In the genomic region with DNA sequence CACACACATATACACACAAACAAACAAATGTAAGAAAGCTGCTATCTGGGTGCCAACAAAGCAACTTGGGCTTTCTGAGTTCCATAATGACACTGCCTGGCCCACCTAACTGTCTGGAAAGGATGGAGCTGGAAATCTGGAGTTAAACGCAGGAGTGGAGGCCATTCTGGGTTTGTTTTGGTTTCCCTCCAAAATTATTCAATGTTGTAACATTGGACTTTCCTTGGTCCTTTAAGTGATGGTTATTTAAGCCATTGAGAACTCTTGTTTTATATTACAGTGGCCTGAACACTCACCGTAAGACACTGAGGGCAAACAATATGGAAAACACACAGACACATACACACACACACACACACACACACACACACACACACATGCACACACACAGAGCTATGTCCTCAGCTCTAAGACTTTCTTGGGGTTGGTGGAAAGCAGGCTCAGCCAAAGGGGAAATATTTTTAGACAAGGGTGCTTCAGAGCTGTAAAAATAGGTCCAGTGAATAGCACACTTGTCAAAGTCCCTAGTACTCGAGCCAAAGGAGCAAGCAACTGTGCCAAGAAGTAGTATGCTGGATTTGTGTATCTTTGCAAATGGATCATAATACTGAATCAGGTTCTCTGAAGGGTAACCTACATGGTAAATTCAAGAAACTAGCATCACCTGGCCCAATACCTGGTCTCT, we compare ENCODE assay signal across 12 mouse cellular contexts. TPM values are rescaled to one million over a fixed set of nuclear protein-coding genes. Genes with fewer than 3 reads are reported as not detected.
DNase-seq lines count a peak whose midpoint lies in the region; ATAC-seq and TF ChIP-seq lines count a peak whose summit lies in the region.
"Had no signal": no experiment of that assay in that cellular context is flagged by ENCODE, and none has a peak within 500 bp of the region (broad histone marks: within the 10 kb centered on the region; RNA-seq: fewer than 3 reads in every experiment).

No protein-coding gene starts in this region.

- peak; percentile 75 for DNase-seq in liver, adult 2 months (ENCODE audit: extremely low read depth, low read depth, low spot score)
- no peak for DNase-seq in heart, embryonic 10.5 days (ENCODE audit: low spot score)
- peak; percentile 30 for DNase-seq in lung, adult 2 months
- no peak for DNase-seq in testis, postnatal 10 days (ENCODE audit: low spot score)
- DNase-seq: cerebellum, postnatal 14 days had no signal

- peaks cover 16% of the 10 kb centered on the region for H3K36me3 ChIP-seq in liver, adult 2 months (ENCODE audit: control insufficient read depth, insufficient read depth, low read length)
- peaks cover 19% of the 10 kb centered on the region for H3K36me3 ChIP-seq in liver, embryonic 12.5 days
- peaks cover 46% of the 10 kb centered on the region for H3K36me3 ChIP-seq in heart, embryonic 10.5 days
- peaks cover 18% of the 10 kb centered on the region; the same call in 1 of the 2 replicates for H3K36me3 ChIP-seq in intestine, postnatal 0 days (ENCODE audit: control insufficient read depth, insufficient read depth)
- no peaks in the 10 kb centered on the region for H3K36me3 ChIP-seq in midbrain, embryonic 16.5 days (ENCODE audit: control insufficient read depth, insufficient read depth, low read length)
- H3K36me3 ChIP-seq: forebrain, embryonic 15.5 days had no signal

- TF ChIP-seq CTCF in liver, adult 2 months (IDR thresholded peaks at IDR 0.05; ENCODE audit: low read depth, low read length) = no peak
- no peak for TF ChIP-seq CTCF in lung, adult 2 months (IDR thresholded peaks at IDR 0.05; ENCODE audit: insufficient read depth, low read length)
- TF ChIP-seq CTCF in intestine, postnatal 0 days (IDR thresholded peaks at IDR 0.05; ENCODE audit: low read depth) = no peak

- no peak overlapping the region for H3K4me2 ChIP-seq in liver, embryonic 12.5 days
- no peak overlapping the region for H3K4me2 ChIP-seq in intestine, postnatal 0 days (replicated peaks; ENCODE audit: low read depth)
- H3K4me2 ChIP-seq in midbrain, embryonic 16.5 days (ENCODE audit: low read length) = no peak overlapping the region
- H3K4me2 ChIP-seq: embryonic facial prominence, embryonic 12.5 days; forebrain, embryonic 15.5 days had no signal

- H3K4me1 ChIP-seq in liver, adult 2 months (ENCODE audit: control insufficient read depth, insufficient read depth, low read length) = peaks cover 47% of the 10 kb centered on the region
- peaks cover 28% of the 10 kb centered on the region for H3K4me1 ChIP-seq in liver, embryonic 12.5 days
- H3K4me1 ChIP-seq in heart, embryonic 10.5 days = peaks cover 49% of the 10 kb centered on the region
- H3K4me1 ChIP-seq in lung, adult 2 months (ENCODE audit: control insufficient read depth, insufficient read depth, low read length) = peaks cover 12% of the 10 kb centered on the region; the same call in 1 of the 2 replicates
- H3K4me1 ChIP-seq in intestine, postnatal 0 days (replicated peaks; ENCODE audit: control insufficient read depth, insufficient read depth, low read length) = no peaks in the 10 kb centered on the region
- H3K4me1 ChIP-seq in midbrain, embryonic 16.5 days (ENCODE audit: control insufficient read depth, insufficient read depth, low read length) = peaks cover 4% of the 10 kb centered on the region; the same call in 1 of the 2 replicates
- H3K4me1 ChIP-seq: forebrain, embryonic 15.5 days had no signal

- H3K79me2 ChIP-seq in liver, adult 2 months (ENCODE audit: control insufficient read depth, insufficient read depth, low read length) = peaks cover 50% of the 10 kb centered on the region

- H3K27me3 ChIP-seq in liver, adult 2 months (ENCODE audit: control insufficient read depth, insufficient read depth, low read length) = no peaks in the 10 kb centered on the region
- no peaks in the 10 kb centered on the region for H3K27me3 ChIP-seq in liver, embryonic 12.5 days (replicated peaks)
- H3K27me3 ChIP-seq in heart, embryonic 10.5 days (ENCODE audit: insufficient read depth, poor library complexity, severe bottlenecking) = no peaks in the 10 kb centered on the region
- no peaks in the 10 kb centered on the region for H3K27me3 ChIP-seq in intestine, postnatal 0 days (replicated peaks; ENCODE audit: control insufficient read depth, insufficient read depth, low read length)
- no peaks in the 10 kb centered on the region for H3K27me3 ChIP-seq in midbrain, embryonic 16.5 days (ENCODE audit: control insufficient read depth, insufficient read depth, low read depth, low read length)
- H3K27me3 ChIP-seq: embryonic facial prominence, embryonic 12.5 days; forebrain, embryonic 15.5 days; Patski had no signal

- peak overlapping the region; percentile 61 for H3K27ac ChIP-seq in liver, adult 2 months (replicated peaks; ENCODE audit: insufficient read depth, low read depth, low read length)
- no peak overlapping the region for H3K27ac ChIP-seq in liver, embryonic 12.5 days
- 0 out of 2 replicates have a peak overlapping the region, but pooled peaks have one; percentile 6 for H3K27ac ChIP-seq in heart, embryonic 10.5 days
- no peak overlapping the region for H3K27ac ChIP-seq in intestine, postnatal 0 days (ENCODE audit: low read depth, low read length)
- H3K27ac ChIP-seq in midbrain, embryonic 16.5 days (ENCODE audit: low read length) = no peak overlapping the region
- H3K27ac ChIP-seq: embryonic facial prominence, embryonic 12.5 days; forebrain, embryonic 15.5 days; midbrain, embryonic 10.5 days had no signal

- 17% methylated on average over 3 of the region's 3 CpGs for WGBS in liver, adult 2 months
- WGBS in liver, embryonic 12.5 days (ENCODE audit: insufficient replicate concordance) = 79% methylated on average over 3 of the region's 3 CpGs
- WGBS in heart, embryonic 10.5 days = 72% methylated on average over 3 of the region's 3 CpGs
- WGBS in lung, adult 2 months = 45% methylated on average over 3 of the region's 3 CpGs
- 54% methylated on average over 3 of the region's 3 CpGs for WGBS in intestine, postnatal 0 days
- WGBS in midbrain, embryonic 16.5 days = 86% methylated on average over 3 of the region's 3 CpGs

- ATAC-seq in liver, embryonic 12.5 days = no peak
- no peak for ATAC-seq in intestine, postnatal 0 days
- ATAC-seq in midbrain, embryonic 16.5 days = no peak
- ATAC-seq: forebrain, embryonic 15.5 days; Patski had no signal

- no peak overlapping the region for H3K4me3 ChIP-seq in liver, adult 2 months (ENCODE audit: insufficient read depth, low read depth, low read length)
- H3K4me3 ChIP-seq in liver, embryonic 12.5 days = no peak overlapping the region
- H3K4me3 ChIP-seq in heart, embryonic 10.5 days = no peak overlapping the region
- no peak overlapping the region for H3K4me3 ChIP-seq in lung, adult 2 months (replicated peaks; ENCODE audit: extremely low read depth, low read depth, low read length)
- H3K4me3 ChIP-seq in intestine, postnatal 0 days (ENCODE audit: low read depth, low read length) = no peak overlapping the region
- no peak overlapping the region for H3K4me3 ChIP-seq in midbrain, embryonic 16.5 days (ENCODE audit: low read depth, low read length)
- H3K4me3 ChIP-seq: embryonic facial prominence, embryonic 12.5 days; forebrain, embryonic 15.5 days; midbrain, embryonic 10.5 days had no signal

- H3K9ac ChIP-seq in liver, adult 2 months (ENCODE audit: low read depth, low read length) = no peak overlapping the region
- H3K9ac ChIP-seq in liver, embryonic 12.5 days = no peak overlapping the region
- no peak overlapping the region for H3K9ac ChIP-seq in intestine, postnatal 0 days (ENCODE audit: low read depth, low read length)
- no peak overlapping the region for H3K9ac ChIP-seq in midbrain, embryonic 16.5 days (ENCODE audit: low read depth, low read length)
- H3K9ac ChIP-seq: embryonic facial prominence, embryonic 12.5 days; forebrain, embryonic 15.5 days had no signal

- no peak for TF ChIP-seq POLR2A in liver, adult 2 months (IDR thresholded peaks at IDR 0.05; ENCODE audit: extremely low read depth, insufficient read depth, low read length)
- TF ChIP-seq POLR2A in lung, adult 2 months (IDR thresholded peaks at IDR 0.05; ENCODE audit: borderline replicate concordance, extremely low read depth, low read depth, low read length) = no peak

- no peaks in the 10 kb centered on the region for H3K9me3 ChIP-seq in liver, embryonic 12.5 days (replicated peaks)
- H3K9me3 ChIP-seq in heart, embryonic 10.5 days = no peaks in the 10 kb centered on the region
- H3K9me3 ChIP-seq in intestine, postnatal 0 days (ENCODE audit: control insufficient read depth) = no peaks in the 10 kb centered on the region
- no peaks in the 10 kb centered on the region for H3K9me3 ChIP-seq in midbrain, embryonic 16.5 days (replicated peaks; ENCODE audit: control insufficient read depth, low read length, poor library complexity, severe bottlenecking)
- H3K9me3 ChIP-seq: embryonic facial prominence, embryonic 12.5 days; forebrain, embryonic 15.5 days; midbrain, embryonic 10.5 days had no signal

RNA-seq across cellular contexts. Expression of gene Hadh, which starts 5.4 kb away (rescaled TPM):
- total RNA-seq in liver, adult 2 months (2014; rRNA removed) = 282 and 302 TPM in 2 replicates
- 366 and 410 TPM in 2 replicates for polyA plus RNA-seq in liver, adult 2 months (2012; rRNA removed)
- 72.7 and 74.3 TPM in 2 replicates for polyA plus RNA-seq in liver, embryonic 12.5 days (2016; fragmentation: Nextera tagmentation; extraction: Ambion mirVana)
- polyA plus RNA-seq in heart, embryonic 10.5 days (2016; fragmentation: Nextera tagmentation; extraction: Ambion mirVana) = 113 and 129 TPM in 2 replicates
- 79.7 and 113 TPM in 2 replicates for polyA plus RNA-seq in lung, adult 2 months (2012; rRNA removed)
- polyA plus RNA-seq in intestine, postnatal 0 days (2015; fragmentation: Nextera tagmentation; extraction: Ambion mirVana) = 581 and 642 TPM in 2 replicates
- polyA plus RNA-seq in midbrain, embryonic 16.5 days (2015; fragmentation: Nextera tagmentation; extraction: Ambion mirVana) = 19.1 and 19.7 TPM in 2 replicates

RNA-seq across cellular contexts. Expression of gene Cyp2u1, which starts 36.5 kb away (rescaled TPM):
- 6.0 and 17.4 TPM in 2 replicates for total RNA-seq in liver, adult 2 months (2014; rRNA removed)
- 10.4 and 21.0 TPM in 2 replicates for polyA plus RNA-seq in liver, adult 2 months (2012; rRNA removed)
- polyA plus RNA-seq in liver, embryonic 12.5 days (2016; fragmentation: Nextera tagmentation; extraction: Ambion mirVana) = 0.29 and 0.67 TPM in 2 replicates
- polyA plus RNA-seq in heart, embryonic 10.5 days (2016; fragmentation: Nextera tagmentation; extraction: Ambion mirVana) = 3.7 and 7.0 TPM in 2 replicates
- polyA plus RNA-seq in lung, adult 2 months (2012; rRNA removed) = 2.7 TPM in 2 replicates
- 17.1 and 24.2 TPM in 2 replicates for polyA plus RNA-seq in intestine, postnatal 0 days (2015; fragmentation: Nextera tagmentation; extraction: Ambion mirVana)
- 7.7 and 8.1 TPM in 2 replicates for polyA plus RNA-seq in midbrain, embryonic 16.5 days (2015; fragmentation: Nextera tagmentation; extraction: Ambion mirVana)

Comparison
In these comparisons a context has a peak if more than half of its experiments do, and no peak if none do; other contexts are left out.
1. H3K27ac ChIP-seq: peak in liver, adult 2 months (single experiment) and heart, embryonic 10.5 days (single experiment); none in liver, embryonic 12.5 days (single experiment), intestine, postnatal 0 days (single experiment) and midbrain, embryonic 16.5 days (single experiment).
2. DNase-seq: peak in liver, adult 2 months (single experiment) and lung, adult 2 months (single experiment); none in heart, embryonic 10.5 days (single experiment) and testis, postnatal 10 days (single experiment).